Mouse (Mus musculus): ENCODE measurements around the gene Gm13271. TPM values are rescaled to one million over a fixed set of nuclear protein-coding genes. Genes with fewer than 3 reads are reported as not detected.

The Gm13271 gene
- total RNA-seq, 2 experiments from 2014 or later = not detected

Other genes starting within 250 kb of the Gm13271 start
- gene Ifnb1, start 232.1 kb upstream of the Gm13271 start, total RNA-seq (2021) = not detected
- gene Ifna15, start 196.6 kb upstream of the Gm13271 start, total RNA-seq (2021) = not detected
- gene Ifna14, start 183.1 kb upstream of the Gm13271 start, total RNA-seq (2021) = not detected
- gene Ifna9, start 162.5 kb upstream of the Gm13271 start, total RNA-seq (2021) = not detected
- not detected for gene Ifna12, start 151.5 kb upstream of the Gm13271 start, total RNA-seq (2021)
- gene C87499, start 120.5 kb upstream of the Gm13271 start, total RNA-seq (2021) = not detected
- gene Ifna13, start 110.4 kb upstream of the Gm13271 start, total RNA-seq (2021) = not detected
- not detected for gene Ifna16, start 77.9 kb upstream of the Gm13271 start, total RNA-seq (2021)
- gene Ifna2, start 71.0 kb upstream of the Gm13271 start, total RNA-seq (2021) = not detected
- not detected for gene Ifnab, start 63.5 kb upstream of the Gm13271 start, total RNA-seq (2021)
- gene Gm26566, start 33.1 kb upstream of the Gm13271 start, total RNA-seq (2021) = 1 to 10 TPM; 1.1 to 2.1 TPM
- 100 to 1,000 TPM; 105 to 106 TPM for gene Klhl9, start 32.4 kb upstream of the Gm13271 start, total RNA-seq (2021)
- gene Gm13283, start 5.3 kb downstream of the Gm13271 start, total RNA-seq (2021) = not detected
- not detected for gene Gm13290, start 19.0 kb downstream of the Gm13271 start, total RNA-seq (2021)
- gene Gm13289, start 22.1 kb downstream of the Gm13271 start, total RNA-seq (2021) = not detected
- not detected for gene Gm13272, start 25.0 kb downstream of the Gm13271 start, total RNA-seq (2021)
- gene Ifnz, start 27.3 kb downstream of the Gm13271 start, total RNA-seq (2021) = not detected
- gene Gm13276, start 30.8 kb downstream of the Gm13271 start, total RNA-seq (2021) = not detected
- gene Gm13277, start 33.8 kb downstream of the Gm13271 start, total RNA-seq (2021) = not detected
- gene Gm13278, start 36.7 kb downstream of the Gm13271 start, total RNA-seq (2021) = not detected
- gene Gm13275, start 39.6 kb downstream of the Gm13271 start, total RNA-seq (2021) = not detected
- gene Gm13279, start 42.5 kb downstream of the Gm13271 start, total RNA-seq (2021) = not detected
- gene Gm13285, start 44.8 kb downstream of the Gm13271 start, total RNA-seq (2021) = not detected
- gene Gm13287, start 48.4 kb downstream of the Gm13271 start, total RNA-seq (2021) = not detected
- gene Gm13288, start 50.7 kb downstream of the Gm13271 start, total RNA-seq (2021) = not detected
- gene Ifna7, start 61.4 kb downstream of the Gm13271 start, total RNA-seq (2021) = not detected
- gene Ifna11, start 65.1 kb downstream of the Gm13271 start, total RNA-seq (2021) = not detected
- gene Ifna6, start 72.5 kb downstream of the Gm13271 start, total RNA-seq (2021) = not detected
- gene Ifna5, start 80.7 kb downstream of the Gm13271 start, total RNA-seq (2021) = not detected
- not detected for gene Ifna4, start 87.0 kb downstream of the Gm13271 start, total RNA-seq (2021)
- gene Ifna1, start 95.2 kb downstream of the Gm13271 start, total RNA-seq (2021) = not detected
- not detected for gene Ifne, start 125.3 kb downstream of the Gm13271 start, total RNA-seq (2021)

All from layer of hippocampus, postnatal 14 days (tissue).